Mouse (Mus musculus) neural tube, embryonic 13.5 days (tissue): ENCODE results near the gene Fdx1l. TPM values are rescaled to one million over a fixed set of nuclear protein-coding genes. Genes with fewer than 3 reads are reported as not detected.

Experiments used
- ATAC-seq: fragments of 200-750 bp; cut with Nextera tagmentation; 2 replicates; pipeline ENCODE4 v1.8.0; 2017; ENCODE audit warnings: low read depth, mild to moderate bottlenecking, moderate TSS enrichment, moderate library complexity
- H3K27ac ChIP-seq: fragments of 300-500 bp; sonication (generic); replicated peaks from 2 replicates; pipeline ENCODE4 v1.5.1; 2015; ENCODE audit warnings: moderate library complexity, mild to moderate bottlenecking, inconsistent platforms
- H3K27me3 ChIP-seq: fragments of 300-500 bp; sonication (generic); 2 replicates; pipeline ENCODE4 v1.6.1; 2015; ENCODE audit warnings: mild to moderate bottlenecking, inconsistent platforms
- H3K36me3 ChIP-seq: fragments of 300-500 bp; sonication (generic); 2 replicates; pipeline ENCODE4 v1.6.1; 2015; ENCODE audit warnings: mild to moderate bottlenecking, inconsistent platforms
- H3K4me1 ChIP-seq: fragments of 300-500 bp; sonication (generic); replicated peaks from 2 replicates; pipeline ENCODE4 v1.6.1; 2015; ENCODE audit warnings: inconsistent platforms
- H3K4me2 ChIP-seq: fragments of 300-500 bp; sonication (generic); 2 replicates; pipeline ENCODE4 v1.6.1; 2015; ENCODE audit warnings: inconsistent platforms, mild to moderate bottlenecking, moderate library complexity
- H3K4me3 ChIP-seq: fragments of 300-500 bp; sonication (generic); 2 replicates; pipeline ENCODE4 v1.5.1; 2015; ENCODE audit warnings: mild to moderate bottlenecking, inconsistent platforms
- H3K9ac ChIP-seq: fragments of 300-500 bp; sonication (generic); 2 replicates; pipeline ENCODE4 v1.6.1; 2015; ENCODE audit warnings: moderate library complexity, mild to moderate bottlenecking, inconsistent platforms
- H3K9me3 ChIP-seq: fragments of 300-500 bp; sonication (generic); 2 replicates; pipeline ENCODE4 v1.6.1; 2016; ENCODE audit warnings: inconsistent platforms
- WGBS: fragments of 180-500 bp; shearing (Covaris S2); methylation state at CpG from one replicate; pipeline ENCODE4 v1.1.7; 2015; 5-methylcytosine and 5-hydroxymethylcytosine counted together
- polyA plus RNA-seq: library from polyadenylated mRNA; unstranded; fragments of >200 nt; fragmentation: Nextera tagmentation; extraction: Ambion mirVana; gene quantifications from 2 replicates; pipeline ENCODE4 v1.2.1, GENCODE M21; 2015

The Fdx1l gene
- polyA plus RNA-seq, 1 experiment from 2014 or later: 60.2 TPM

GRCm38 (mm10) chr9:21032491-21032890 lies 40.9 kb downstream of the Fdx1l start:
- ATAC-seq: no peak
- Histone ChIP-seq H3K4me2 (peak overlapping the region; percentile 75), H3K27ac (no peak overlapping the region), H3K9ac (peak overlapping the region; percentile 63; the same call in 1 of the 2 replicates), H3K4me3 (peak overlapping the region; percentile 43), H3K4me1 (peaks cover 74% of the 10 kb centered on the region), H3K27me3 (peaks cover 99% of the 10 kb centered on the region), H3K9me3 (no peaks in the 10 kb centered on the region), H3K36me3 (no peaks in the 10 kb centered on the region)
- 3% methylated on average over 7 of the region's 7 CpGs for whole genome bisulfite sequencing

GRCm38 (mm10) chr9:21031896-21032351 lies 41.5 kb downstream of the Fdx1l start, which contains the start of gene Icam5:
Icam5 (plus strand) TSS chr9:21032073.
- no peaks in the 10 kb centered on the region for H3K9me3 ChIP-seq
- H3K4me2 ChIP-seq: peak within 1 kb of the TSS; percentile 75
- no peaks in the 10 kb centered on the region for H3K36me3 ChIP-seq
- no peak within 1 kb of the TSS for H3K27ac ChIP-seq
- peak; percentile 22 for ATAC-seq
- under 1% methylated on average over 35 of the region's 35 CpGs for WGBS
- H3K4me3 ChIP-seq: peak within 1 kb of the TSS; percentile 43
- H3K9ac ChIP-seq: peak within 1 kb of the TSS; percentile 63
- peaks cover 72% of the 10 kb centered on the region for H3K4me1 ChIP-seq
- peaks cover 98% of the 10 kb centered on the region for H3K27me3 ChIP-seq

- no peaks in the 10 kb centered on the region for H3K9me3 ChIP-seq
- H3K27ac ChIP-seq: no peak overlapping the region
- under 1% methylated on average over 36 of the region's 36 CpGs for WGBS
- H3K4me2 ChIP-seq: peak overlapping the region; percentile 75
- H3K4me3 ChIP-seq: peak overlapping the region; percentile 43
- H3K27me3 ChIP-seq: peaks cover 98% of the 10 kb centered on the region
- peaks cover 67% of the 10 kb centered on the region for H3K4me1 ChIP-seq
- ATAC-seq: peak; percentile 59
- peak overlapping the region; percentile 63 for H3K9ac ChIP-seq
- H3K36me3 ChIP-seq: no peaks in the 10 kb centered on the region
These were observed 42.0 kb downstream of the Fdx1l start for GRCm38 (mm10) chr9:21031251-21031895.

GRCm38 (mm10) chr9:21030781-21031250 lies 42.6 kb downstream of the Fdx1l start:
- peak overlapping the region; percentile 43 for H3K4me3 ChIP-seq
- H3K27me3 ChIP-seq: peaks cover 98% of the 10 kb centered on the region
- peak overlapping the region; percentile 75 for H3K4me2 ChIP-seq
- H3K9me3 ChIP-seq: no peaks in the 10 kb centered on the region
- H3K9ac ChIP-seq: 0 out of 2 replicates have a peak overlapping the region, but pooled peaks have one; percentile 63
- H3K4me1 ChIP-seq: peaks cover 67% of the 10 kb centered on the region
- H3K36me3 ChIP-seq: no peaks in the 10 kb centered on the region
- no peak overlapping the region for H3K27ac ChIP-seq
- ATAC-seq: peak; percentile 45
- under 1% methylated on average over 13 of the region's 13 CpGs for WGBS

GRCm38 (mm10) chr9:21030055-21030600 lies 43.3 kb downstream of the Fdx1l start:
- no peaks in the 10 kb centered on the region for H3K9me3 ChIP-seq
- H3K27ac ChIP-seq: no peak overlapping the region
- WGBS: 23% methylated on average over 22 of the region's 22 CpGs
- peak overlapping the region; percentile 75 for H3K4me2 ChIP-seq
- H3K4me1 ChIP-seq: peaks cover 63% of the 10 kb centered on the region
- no peaks in the 10 kb centered on the region for H3K36me3 ChIP-seq
- H3K9ac ChIP-seq: no peak overlapping the region
- H3K4me3 ChIP-seq: 0 out of 2 replicates have a peak overlapping the region, but pooled peaks have one; percentile 26
- peaks cover 98% of the 10 kb centered on the region for H3K27me3 ChIP-seq
- ATAC-seq: no peak

GRCm38 (mm10) chr9:21029291-21030054 lies 43.9 kb downstream of the Fdx1l start, which contains the start of gene Icam4:
Icam4 (plus strand) TSS chr9:21029373.
- Histone ChIP-seq H3K27ac (no peak within 1 kb of the TSS), H3K9me3 (no peaks in the 10 kb centered on the region), H3K4me1 (peaks cover 56% of the 10 kb centered on the region), H3K4me2 (peak within 1 kb of the TSS; percentile 75), H3K27me3 (peaks cover 92% of the 10 kb centered on the region), H3K4me3 (peak within 1 kb of the TSS; percentile 26), H3K36me3 (no peaks in the 10 kb centered on the region), H3K9ac (0 out of 2 replicates have a peak within 1 kb of the TSS, but pooled peaks have one; percentile 43)
- ATAC-seq: no peak
- WGBS: 4% methylated on average over 37 of the region's 37 CpGs

- Histone ChIP-seq H3K4me3 (no peak overlapping the region), H3K27ac (no peak overlapping the region), H3K4me2 (no peak overlapping the region), H3K27me3 (peaks cover 84% of the 10 kb centered on the region), H3K9me3 (no peaks in the 10 kb centered on the region), H3K36me3 (no peaks in the 10 kb centered on the region), H3K4me1 (peaks cover 52% of the 10 kb centered on the region), H3K9ac (no peak overlapping the region)
- no peak for ATAC-seq
- WGBS: 56% methylated on average over 6 of the region's 6 CpGs
These were observed 44.8 kb downstream of the Fdx1l start for GRCm38 (mm10) chr9:21028560-21029110.

- H3K4me3 ChIP-seq: no peak overlapping the region
- WGBS: 36% methylated on average over 8 of the region's 8 CpGs
- no peak overlapping the region for H3K4me2 ChIP-seq
- H3K27ac ChIP-seq: no peak overlapping the region
- no peaks in the 10 kb centered on the region for H3K36me3 ChIP-seq
- no peak for ATAC-seq
- no peaks in the 10 kb centered on the region for H3K9me3 ChIP-seq
- H3K9ac ChIP-seq: no peak overlapping the region
- H3K4me1 ChIP-seq: peaks cover 44% of the 10 kb centered on the region
- peaks cover 76% of the 10 kb centered on the region for H3K27me3 ChIP-seq
These were observed 45.6 kb downstream of the Fdx1l start for GRCm38 (mm10) chr9:21027774-21028290.

GRCm38 (mm10) chr9:21026849-21027248 lies 46.6 kb downstream of the Fdx1l start:
- Histone ChIP-seq H3K36me3 (no peaks in the 10 kb centered on the region), H3K9ac (no peak overlapping the region), H3K4me1 (peaks cover 35% of the 10 kb centered on the region), H3K27me3 (peaks cover 71% of the 10 kb centered on the region), H3K4me3 (no peak overlapping the region), H3K4me2 (no peak overlapping the region), H3K27ac (no peak overlapping the region), H3K9me3 (no peaks in the 10 kb centered on the region)
- 85% methylated on average over 12 of the region's 12 CpGs for WGBS
- ATAC-seq: no peak

GRCm38 (mm10) chr9:21025258-21025810 lies 48.1 kb downstream of the Fdx1l start:
- Histone ChIP-seq H3K36me3 (no peaks in the 10 kb centered on the region), H3K4me2 (no peak overlapping the region), H3K4me1 (peaks cover 23% of the 10 kb centered on the region), H3K4me3 (no peak overlapping the region), H3K27ac (no peak overlapping the region), H3K9me3 (no peaks in the 10 kb centered on the region), H3K9ac (no peak overlapping the region), H3K27me3 (peaks cover 59% of the 10 kb centered on the region)
- ATAC-seq: no peak
- WGBS: 75% methylated on average over 19 of the region's 19 CpGs

- no peak for ATAC-seq
- no peaks in the 10 kb centered on the region for H3K9me3 ChIP-seq
- H3K4me2 ChIP-seq: no peak overlapping the region
- H3K27me3 ChIP-seq: peaks cover 51% of the 10 kb centered on the region
- no peaks in the 10 kb centered on the region for H3K36me3 ChIP-seq
- H3K4me1 ChIP-seq: peaks cover 5% of the 10 kb centered on the region
- 87% methylated on average over 1 of the region's 1 CpGs for WGBS
- no peak overlapping the region for H3K9ac ChIP-seq
- no peak overlapping the region for H3K27ac ChIP-seq
- no peak overlapping the region for H3K4me3 ChIP-seq
These were observed 50.7 kb downstream of the Fdx1l start for GRCm38 (mm10) chr9:21022726-21023125.
